24 mouse cellular contexts compared by ENCODE assay signal in the genomic region with DNA sequence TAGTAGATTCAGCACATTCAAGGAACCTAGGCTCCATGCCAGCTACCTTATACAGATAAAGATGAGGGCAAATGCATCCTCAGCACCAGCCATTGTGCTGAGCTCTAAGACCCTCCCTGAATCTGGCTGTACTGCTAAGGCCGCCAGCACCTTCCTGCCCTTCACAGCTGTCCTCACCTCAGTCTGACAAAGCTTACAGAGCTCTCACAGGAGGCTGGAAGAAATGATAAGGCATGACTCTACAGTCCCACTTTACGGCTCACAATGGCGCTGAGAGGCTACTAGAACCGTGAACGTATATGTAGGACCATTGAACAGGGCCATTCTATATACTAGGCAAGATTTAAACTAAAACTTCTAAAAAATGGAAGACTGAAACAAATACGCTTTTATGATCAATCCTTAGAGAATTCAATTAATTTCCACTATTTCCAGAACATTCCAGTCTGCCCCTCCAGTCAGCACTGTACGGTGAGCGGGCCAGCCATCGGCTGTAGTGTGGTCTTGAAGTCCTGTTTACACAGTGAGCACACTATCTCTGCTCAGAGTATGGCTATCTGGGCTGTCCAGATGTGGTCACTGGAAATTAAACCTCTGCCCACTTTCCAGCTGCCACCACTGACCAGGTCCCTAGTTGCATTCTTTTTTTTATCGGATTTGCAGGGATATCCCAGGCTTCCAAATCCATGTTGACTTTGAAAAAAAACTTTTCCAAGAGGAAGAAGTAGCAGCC. TPM values are rescaled to one million over a fixed set of nuclear protein-coding genes. Genes with fewer than 3 reads are reported as not detected.
DNase-seq lines count a peak whose midpoint lies in the region; ATAC-seq and TF ChIP-seq lines count a peak whose summit lies in the region.
"Had no signal": no experiment of that assay in that cellular context is flagged by ENCODE, and none has a peak within 500 bp of the region (broad histone marks: within the 10 kb centered on the region; RNA-seq: fewer than 3 reads in every experiment).

No protein-coding gene starts in this region.

- no peak overlapping the region for H3K9ac ChIP-seq in heart, embryonic 11.5 days (ENCODE audit: low read depth, low read length)
- no peak overlapping the region for H3K9ac ChIP-seq in MEL (ENCODE audit: control insufficient read depth, low read depth, low read length, poor library complexity, severe bottlenecking)
- no peak overlapping the region for H3K9ac ChIP-seq in liver, embryonic 15.5 days
- no peak overlapping the region for H3K9ac ChIP-seq in kidney, embryonic 15.5 days
- H3K9ac ChIP-seq: embryonic facial prominence, embryonic 15.5 days; heart, embryonic 15.5 days had no signal

- no peaks in the 10 kb centered on the region for H3K27me3 ChIP-seq in heart, embryonic 11.5 days (ENCODE audit: control insufficient read depth, insufficient read depth, low read length)
- no peaks in the 10 kb centered on the region for H3K27me3 ChIP-seq in MEL (ENCODE audit: control insufficient read depth in 1 of 2, insufficient read depth in 2 of 2, low read length in 2 of 2)
- peaks cover 14% of the 10 kb centered on the region; the same call in 1 of the 2 replicates for H3K27me3 ChIP-seq in liver, embryonic 15.5 days
- no peaks in the 10 kb centered on the region for H3K27me3 ChIP-seq in kidney, embryonic 15.5 days
- H3K27me3 ChIP-seq: embryonic facial prominence, embryonic 15.5 days; heart, embryonic 15.5 days; Patski had no signal

- no peak for DNase-seq in heart, adult 18-20 months
- no peak for DNase-seq in MEL (ENCODE audit: low read depth, low spot score)
- no peak for DNase-seq in frontal cortex, postnatal 14 days (ENCODE audit: low spot score in 2 of 2)
- DNase-seq in adrenal gland, adult 18-20 months (ENCODE audit: low spot score in 2 of 2): no peak
- DNase-seq: adrenal gland, adult 2 months; cerebellum, adult 11-12 months; cerebellum, postnatal 10 days; embryo, embryonic 11 days; kidney, adult 9 months; kidney, postnatal 25 days; layer of hippocampus, postnatal 36 days; lung, adult 18-20 months; thymus, adult 18-20 months; thymus, postnatal 36 days had no signal

- peak overlapping the region; percentile 69 for H3K27ac ChIP-seq in heart, embryonic 11.5 days (ENCODE audit: low read depth, low read length)
- 0 out of 2 replicates have a peak overlapping the region, but pooled peaks have one; percentile 18 for H3K27ac ChIP-seq in MEL (ENCODE audit: control insufficient read depth, low read depth, low read length)
- H3K27ac ChIP-seq in liver, embryonic 15.5 days (replicated peaks): peak overlapping the region; percentile 61
- no peak overlapping the region for H3K27ac ChIP-seq in kidney, embryonic 15.5 days
- H3K27ac ChIP-seq: embryonic facial prominence, embryonic 15.5 days; heart, embryonic 15.5 days; hindbrain, postnatal 0 days; layer of hippocampus, adult 2 months had no signal

- H3K4me3 ChIP-seq in heart, embryonic 11.5 days (ENCODE audit: low read depth, low read length): no peak overlapping the region
- no peak overlapping the region for H3K4me3 ChIP-seq in MEL (ENCODE audit: control insufficient read depth in 1 of 2, insufficient read depth in 1 of 2, low read depth in 2 of 2, low read length in 2 of 2)
- H3K4me3 ChIP-seq in liver, embryonic 15.5 days (replicated peaks): no peak overlapping the region
- H3K4me3 ChIP-seq in kidney, embryonic 15.5 days (replicated peaks): no peak overlapping the region
- H3K4me3 ChIP-seq: embryonic facial prominence, embryonic 15.5 days; heart, embryonic 15.5 days; layer of hippocampus, adult 2 months had no signal

- no peak for TF ChIP-seq POLR2A in MEL (IDR thresholded peaks at IDR 0.05; ENCODE audit: control insufficient read depth in 1 of 2, insufficient read depth in 1 of 2, low read depth in 1 of 2, low read length in 2 of 2, poor library complexity in 1 of 2)

- TF ChIP-seq RAD21 in MEL (IDR thresholded peaks at IDR 0.05; ENCODE audit: low read depth, low read length): no peak

- no peak for TF ChIP-seq EP300 in MEL (IDR thresholded peaks at IDR 0.05; ENCODE audit: low read depth in 1 of 2, low read length in 2 of 2)

- ATAC-seq in heart, embryonic 11.5 days (replicated peaks; ENCODE audit: insufficient number of reproducible peaks, low FRiP score, low TSS enrichment): peak; percentile 88
- ATAC-seq in erythroblast, adult 5-6 weeks (replicated peaks; ENCODE audit: low FRiP score, poor library complexity, severe bottlenecking): 0 out of 2 replicates have a peak, but pooled peaks have one; percentile 1
- ATAC-seq in liver, embryonic 15.5 days (ENCODE audit: insufficient read depth): peak; percentile 59
- ATAC-seq in kidney, embryonic 15.5 days (replicated peaks; ENCODE audit: low FRiP score): no peak
- ATAC-seq: hindbrain, postnatal 0 days; intestine, embryonic 16.5 days; Patski had no signal

- WGBS in heart, embryonic 11.5 days (ENCODE audit: insufficient replicate concordance): 39% methylated on average over 10 of the region's 10 CpGs
- WGBS in liver, embryonic 15.5 days (ENCODE audit: insufficient replicate concordance): 60% methylated on average over 10 of the region's 10 CpGs
- 93% methylated on average over 10 of the region's 10 CpGs for WGBS in kidney, embryonic 15.5 days

- no peaks in the 10 kb centered on the region for H3K79me2 ChIP-seq in MEL (ENCODE audit: control insufficient read depth, insufficient read depth, low read length, poor library complexity)

- no peaks in the 10 kb centered on the region for H3K9me3 ChIP-seq in heart, embryonic 11.5 days (replicated peaks; ENCODE audit: control insufficient read depth, low read length)
- H3K9me3 ChIP-seq in MEL (replicated peaks; ENCODE audit: insufficient read depth, low read length): no peaks in the 10 kb centered on the region
- H3K9me3 ChIP-seq in liver, embryonic 15.5 days (replicated peaks): no peaks in the 10 kb centered on the region
- no peaks in the 10 kb centered on the region for H3K9me3 ChIP-seq in kidney, embryonic 15.5 days (replicated peaks)
- H3K9me3 ChIP-seq: embryonic facial prominence, embryonic 15.5 days; heart, embryonic 15.5 days had no signal

- no peak overlapping the region for H3K4me2 ChIP-seq in heart, embryonic 11.5 days
- H3K4me2 ChIP-seq in liver, embryonic 15.5 days: peak overlapping the region; percentile 46
- H3K4me2 ChIP-seq in kidney, embryonic 15.5 days: no peak overlapping the region
- H3K4me2 ChIP-seq: embryonic facial prominence, embryonic 15.5 days; heart, embryonic 15.5 days had no signal

- peaks cover 35% of the 10 kb centered on the region for H3K4me1 ChIP-seq in heart, embryonic 11.5 days (ENCODE audit: control insufficient read depth, insufficient read depth, low read length)
- H3K4me1 ChIP-seq in MEL (ENCODE audit: control insufficient read depth in 1 of 2, insufficient read depth in 2 of 2, low read length in 2 of 2): peaks cover 20 to 38% of the 10 kb centered on the region in 2 experiments
- H3K4me1 ChIP-seq in liver, embryonic 15.5 days (replicated peaks): peaks cover 54% of the 10 kb centered on the region
- peaks cover 11% of the 10 kb centered on the region for H3K4me1 ChIP-seq in kidney, embryonic 15.5 days

- H3K36me3 ChIP-seq in heart, embryonic 11.5 days (ENCODE audit: control insufficient read depth, insufficient read depth, low read length): no peaks in the 10 kb centered on the region
- H3K36me3 ChIP-seq in MEL (ENCODE audit: control insufficient read depth in 1 of 2, insufficient read depth in 2 of 2, low read length in 2 of 2): peaks cover 0 to 37% of the 10 kb centered on the region in 2 experiments; a peak in 2 of 4 replicates
- H3K36me3 ChIP-seq in liver, embryonic 15.5 days (replicated peaks): no peaks in the 10 kb centered on the region
- H3K36me3 ChIP-seq in kidney, embryonic 15.5 days: no peaks in the 10 kb centered on the region
- H3K36me3 ChIP-seq: embryonic facial prominence, embryonic 15.5 days; heart, embryonic 15.5 days had no signal

- no peak for TF ChIP-seq CTCF in MEL (IDR thresholded peaks at IDR 0.05 in 2 of 3, conservative IDR thresholded peaks at IDR 0.05 in 1 of 3; ENCODE audit: control insufficient read depth in 1 of 3, insufficient read depth in 1 of 3, low read depth in 2 of 3, low read length in 3 of 3, poor library complexity in 1 of 3, severe bottlenecking in 1 of 3)

TF ChIP-seq in MEL, 35 proteins besides CTCF, POLR2A, EP300 and RAD21:
- TF ChIP-seq MAZ (IDR thresholded peaks at IDR 0.05; ENCODE audit: low read depth, low read length) (no peak), MEF2A (IDR thresholded peaks at IDR 0.05; ENCODE audit: extremely low read depth, insufficient replicate concordance, low read depth, low read length, poor library complexity, severe bottlenecking) (no peak), GATA1 (IDR thresholded peaks at IDR 0.05; ENCODE audit: low read depth, low read length) (no peak), BHLHE40 (IDR thresholded peaks at IDR 0.05; ENCODE audit: borderline replicate concordance, low read depth, low read length) (no peak), POLR2AphosphoS5 (IDR thresholded peaks at IDR 0.05; ENCODE audit: borderline replicate concordance, low read depth, low read length) (no peak), MYC (IDR thresholded peaks at IDR 0.05; ENCODE audit: low read depth, low read length) (no peak), ZC3H11A (IDR thresholded peaks at IDR 0.05; ENCODE audit: low read depth, low read length) (no peak), TBP (IDR thresholded peaks at IDR 0.05; ENCODE audit: low read depth, low read length) (no peak), MAX (IDR thresholded peaks at IDR 0.05; ENCODE audit: low read length) (0 out of 2 replicates have a peak, but pooled peaks have one; percentile 26), CHD2 (IDR thresholded peaks at IDR 0.05; ENCODE audit: low read length) (no peak), E2F4 (IDR thresholded peaks at IDR 0.05; ENCODE audit: borderline replicate concordance, low read depth, low read length) (no peak), ETS1 (IDR thresholded peaks at IDR 0.05; ENCODE audit: low read depth, low read length) (no peak), TAL1 (IDR thresholded peaks at IDR 0.05; ENCODE audit: low read length) (peak; percentile 19; the same call in 1 of the 2 replicates)

RNA-seq across cellular contexts. Expression of gene Slc30a1, which starts 23.9 kb away (rescaled TPM):
- 2.1 and 2.4 TPM in 2 replicates for polyA plus RNA-seq in heart, embryonic 11.5 days (2014; fragmentation: Nextera tagmentation; extraction: Ambion mirVana)
- 10 to 100 TPM; 16.4 to 19.5 TPM for total RNA-seq in heart, adult 18-20 months (2021)
- total RNA-seq in MEL (2012; rRNA removed): 10.2 and 10.7 TPM in 2 replicates
- 10 to 100 TPM in 1 of 2 experiments, not detected in 1; 10.4 TPM for polyA plus RNA-seq in MEL (2012; ENCODE audit: insufficient read depth in 1 of 2, insufficient read length in 2 of 2, low read depth in 1 of 2, low replicate concordance in 2 of 2, missing spikeins in 1 of 2)
- total RNA-seq in erythroblast, adult 5-6 weeks (2015; ENCODE audit: low replicate concordance): 21.1 and 24.0 TPM in 2 replicates
- 30.1 and 42.1 TPM in 2 replicates for total RNA-seq in erythroblast, adult 5-6 weeks (2017; ENCODE audit: low replicate concordance)
- polyA plus RNA-seq in liver, embryonic 15.5 days (2015; fragmentation: Nextera tagmentation; extraction: Ambion mirVana): 3.6 and 4.2 TPM in 2 replicates
- polyA plus RNA-seq in kidney, embryonic 15.5 days (2015; fragmentation: Nextera tagmentation; extraction: Ambion mirVana): 2.6 and 3.5 TPM in 2 replicates
- 10 to 100 TPM; 15.9 to 19.1 TPM for total RNA-seq in adrenal gland, adult 18-20 months (2021)
